Mouse (Mus musculus): ENCODE data around the gene Coro6.

Gene Coro6

GRCm38 (mm10) chr11:77465111-77465510 lies 2.9 kb downstream of the Coro6 start:
- no peak for DNase-seq (ENCODE audit: low read depth)

GRCm38 (mm10) chr11:77466544-77466943 lies 4.3 kb downstream of the Coro6 start:
- no peak for DNase-seq (ENCODE audit: low read depth)

DNA sequence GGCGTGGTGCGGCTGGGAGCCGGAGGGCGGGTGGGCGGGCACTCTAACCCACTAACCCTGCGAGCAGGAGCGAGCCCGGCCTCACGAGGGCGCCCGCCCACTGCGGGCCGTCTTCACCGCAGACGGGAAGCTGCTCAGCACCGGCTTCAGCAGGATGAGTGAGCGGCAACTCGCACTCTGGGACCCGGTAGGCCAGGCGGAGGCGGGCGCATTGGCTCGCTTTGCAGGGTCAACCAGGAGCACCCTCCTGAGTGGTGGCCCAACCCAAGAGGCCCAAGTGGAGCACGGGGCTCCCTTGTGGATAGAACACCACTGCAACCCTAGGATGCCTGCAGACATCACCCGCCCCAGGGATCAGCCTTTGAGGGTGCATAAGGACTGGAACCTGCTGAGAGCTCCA lies 4.9 kb downstream of the Coro6 start:
- DNase-seq (ENCODE audit: low read depth), result peak; percentile 83

DNA sequence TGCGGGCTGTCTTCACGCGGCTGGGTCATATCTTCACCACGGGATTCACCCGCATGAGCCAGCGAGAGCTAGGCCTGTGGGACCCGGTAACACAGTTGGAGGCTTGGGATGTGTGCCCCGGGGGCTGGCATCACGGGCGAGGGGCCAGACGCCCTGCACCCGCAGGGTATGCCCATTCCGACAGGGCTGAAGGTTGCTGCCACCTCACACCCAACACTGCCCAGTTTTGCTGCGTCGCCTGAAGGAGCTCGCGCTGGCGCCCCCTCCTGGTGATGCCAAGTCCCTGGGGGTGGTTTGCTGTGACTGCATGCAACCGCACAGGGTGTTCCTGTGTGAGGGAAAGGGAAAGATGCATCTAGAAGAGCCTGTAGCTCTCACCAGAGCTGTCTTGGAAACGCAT lies 5.6 kb downstream of the Coro6 start:
- DNase-seq (ENCODE audit: low read depth), result peak; percentile 88

DNA sequence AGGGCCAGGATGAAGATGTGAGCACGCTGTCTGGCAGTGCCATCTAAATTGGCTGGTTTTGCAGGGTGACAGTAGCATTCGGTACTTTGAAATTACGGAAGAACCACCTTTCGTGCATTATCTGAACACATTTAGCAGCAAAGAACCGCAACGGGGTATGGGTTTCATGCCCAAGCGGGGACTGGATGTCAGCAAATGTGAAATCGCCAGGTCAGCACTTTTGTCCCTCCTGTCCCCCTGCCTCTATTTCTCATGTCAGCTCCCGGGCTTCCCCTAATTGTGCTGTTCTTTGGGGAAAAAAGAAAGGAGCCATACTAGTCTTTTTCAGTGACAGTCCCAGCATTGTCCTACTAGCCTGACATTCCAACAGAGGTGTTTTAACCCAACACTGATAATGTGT lies 6.2 kb downstream of the Coro6 start:
- no peak for DNase-seq (ENCODE audit: low read depth)

DNA sequence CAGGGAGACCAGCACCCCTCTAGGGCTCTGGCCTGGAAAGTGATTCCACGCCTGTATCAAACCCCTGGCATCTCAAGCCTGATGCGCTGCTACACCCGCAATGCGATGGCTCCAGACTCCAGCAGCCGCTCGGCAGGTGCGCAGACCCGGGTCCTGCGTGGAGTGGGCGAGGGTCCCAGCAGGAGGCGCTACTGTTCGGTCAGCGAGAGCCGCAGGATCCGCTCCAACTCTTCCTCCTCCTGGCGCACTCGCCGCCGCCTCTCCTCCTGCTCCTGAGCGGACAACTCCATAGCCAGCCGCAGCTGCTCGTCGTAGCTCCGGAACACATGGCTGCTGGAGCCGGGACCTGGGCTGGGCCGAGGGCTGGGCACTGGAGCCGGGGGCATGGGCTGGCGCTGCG lies 9.2 kb downstream of the Coro6 start:
- DNase-seq (ENCODE audit: low read depth), result no peak

- no peak for DNase-seq (ENCODE audit: low read depth)
Measured at GRCm38 (mm10) chr11:77472775-77473174, 10.6 kb downstream of the Coro6 start.

DNA sequence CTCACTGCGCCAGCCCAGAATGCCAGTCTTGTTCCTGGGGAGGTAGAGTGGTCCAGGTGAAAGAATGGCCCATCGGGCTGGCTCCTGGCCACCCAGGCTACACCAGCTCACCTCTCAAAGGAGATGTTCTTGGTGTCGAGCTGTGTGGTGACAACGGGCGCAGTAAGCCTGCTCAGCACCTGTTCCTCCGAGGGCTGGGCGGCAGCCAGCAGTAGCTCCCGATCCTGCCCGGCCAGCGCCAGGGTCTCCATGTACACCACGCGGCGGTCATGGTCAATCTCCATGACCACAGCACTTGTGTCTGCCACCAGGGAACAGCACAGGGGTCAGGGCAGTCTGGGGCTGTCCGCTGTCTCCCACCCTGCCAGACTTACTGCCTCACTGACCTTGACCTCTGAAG lies 14.0 kb downstream of the Coro6 start:
- DNase-seq (ENCODE audit: low read depth), result no peak

DNA sequence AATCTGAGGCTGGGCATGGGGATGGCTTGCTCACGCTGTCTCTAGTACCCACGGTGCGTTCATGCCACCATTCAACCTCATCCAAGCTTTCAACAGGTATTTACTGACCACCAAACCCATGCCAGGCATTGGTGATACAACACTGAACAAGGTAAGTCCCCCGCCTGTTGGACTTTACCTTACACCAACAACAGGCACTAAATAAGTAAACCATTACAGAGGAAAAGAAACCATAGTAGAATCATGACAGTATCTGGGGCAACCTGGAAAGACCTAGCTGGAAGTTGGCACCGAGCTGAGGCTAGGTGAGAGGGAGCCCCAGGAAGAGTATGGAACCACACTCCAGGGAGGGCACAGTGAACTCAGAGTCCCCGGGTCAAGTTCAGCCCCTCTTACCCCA lies 14.7 kb downstream of the Coro6 start:
- no peak for DNase-seq (ENCODE audit: low read depth)

DNA sequence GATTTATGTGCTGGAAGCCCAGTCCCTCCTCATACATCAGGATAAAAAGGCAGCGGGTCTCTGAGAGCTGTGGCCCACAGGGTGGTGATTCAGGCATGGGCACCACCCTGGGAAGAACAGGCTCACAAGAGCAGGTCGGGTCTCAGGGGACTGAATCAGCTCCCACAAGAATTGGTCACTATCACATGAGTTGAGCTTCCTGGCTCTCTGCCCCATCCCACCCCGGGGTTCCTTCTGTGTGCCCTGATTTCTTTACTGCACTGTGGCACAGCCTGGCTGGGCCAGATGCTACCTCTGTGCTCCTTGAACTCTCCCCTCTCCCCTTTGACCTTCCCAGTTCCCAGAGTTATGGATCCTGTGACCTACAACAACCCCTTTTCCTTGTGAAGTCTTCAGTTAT lies 20.8 kb downstream of the Coro6 start:
- no peak for DNase-seq (ENCODE audit: low read depth)

DNA sequence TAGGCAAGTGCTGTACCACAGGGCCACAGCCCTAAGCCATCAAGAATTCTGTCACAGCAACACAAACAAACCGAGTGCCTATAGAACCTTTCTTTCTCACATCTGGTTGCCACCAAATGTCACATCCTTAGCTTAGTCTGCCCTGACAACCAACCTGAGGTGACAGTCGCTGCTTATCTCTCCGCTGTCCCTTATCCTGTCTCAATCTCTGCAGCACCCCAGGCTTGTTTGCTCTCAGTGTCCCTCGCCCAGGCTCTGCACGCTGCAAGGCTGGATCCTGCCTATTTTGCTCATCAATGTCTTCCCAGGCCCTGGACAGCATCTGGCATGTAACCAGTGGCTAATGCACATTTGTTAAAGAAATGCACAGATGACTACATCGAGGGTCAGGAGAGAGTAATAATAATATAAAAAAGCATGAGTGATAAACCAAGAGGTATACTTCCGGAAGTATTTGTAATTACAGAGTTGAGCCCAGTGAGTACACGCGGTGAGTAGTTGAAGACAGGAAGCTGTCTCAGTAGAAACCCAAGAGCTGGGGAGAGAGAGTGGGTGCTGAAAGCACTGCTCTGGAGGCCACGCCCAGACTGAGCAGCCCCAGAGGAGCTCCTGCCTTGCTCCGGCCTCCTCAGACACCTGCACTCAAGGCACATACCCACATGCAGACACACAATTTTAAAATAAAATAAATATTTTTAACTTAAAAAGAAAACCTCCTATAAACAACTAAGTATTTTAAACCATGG lies 21.5 kb downstream of the Coro6 start:
- peak; percentile 65 for DNase-seq (ENCODE audit: low read depth)

- DNase-seq (ENCODE audit: low read depth), result no peak
Measured at GRCm38 (mm10) chr11:77485229-77485628, 23.0 kb downstream of the Coro6 start.

- DNase-seq (ENCODE audit: low read depth), result peak; percentile 53
Measured at GRCm38 (mm10) chr11:77486798-77487197, 24.6 kb downstream of the Coro6 start.

DNA sequence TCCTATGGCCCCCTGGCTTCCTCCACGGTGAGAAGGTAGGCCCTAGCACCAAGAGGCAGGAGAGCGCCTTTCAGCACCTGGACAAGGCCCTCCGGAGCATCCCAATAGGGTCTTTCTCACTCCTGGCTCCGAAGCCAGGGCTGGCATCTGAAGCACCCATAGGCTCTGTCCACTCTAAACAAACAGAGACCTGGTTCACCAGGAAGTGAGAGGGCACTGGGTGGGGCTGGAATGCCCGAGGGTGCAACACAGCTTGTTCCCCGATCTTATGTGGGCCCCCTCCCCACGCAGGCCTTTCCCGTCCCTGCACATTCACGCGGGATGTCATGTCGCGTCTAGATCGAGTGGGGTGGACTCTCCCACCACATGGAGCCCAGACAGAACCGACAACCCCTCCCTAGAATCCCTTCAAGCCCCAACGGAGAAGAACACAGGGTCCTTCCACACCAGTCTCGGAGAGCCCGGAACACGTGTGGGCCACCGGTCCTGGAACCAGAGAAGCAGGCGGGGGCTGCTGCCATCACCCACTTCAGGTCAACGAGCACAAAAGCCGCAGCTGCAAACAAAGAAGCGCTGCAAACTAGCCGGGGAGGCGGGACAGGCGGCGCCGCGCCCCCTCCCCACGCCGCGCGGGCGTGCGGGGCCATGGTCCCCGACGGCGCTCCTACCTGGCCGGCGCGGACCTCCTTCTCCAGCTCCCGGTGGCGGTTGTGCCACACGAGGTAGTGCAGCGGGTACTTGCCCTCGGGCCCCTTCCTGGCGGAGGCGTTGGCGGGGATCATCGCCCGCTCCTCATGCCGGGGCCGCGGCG lies 26.8 kb downstream of the Coro6 start:
- no peak for DNase-seq (ENCODE audit: low read depth)

GRCm38 (mm10) chr11:77489591-77490235 lies 27.5 kb downstream of the Coro6 start, which contains the start of gene Ankrd13b:
Gene Ankrd13b (minus strand): TSS chr11:77489678.
- peak; percentile 68 for DNase-seq (ENCODE audit: low read depth)

- DNase-seq (ENCODE audit: low read depth), result no peak
Measured at GRCm38 (mm10) chr11:77490451-77490850, 28.2 kb downstream of the Coro6 start.

- peak; percentile 92 for DNase-seq (ENCODE audit: low read depth)
Measured at GRCm38 (mm10) chr11:77491123-77491501, 28.9 kb downstream of the Coro6 start.

GRCm38 (mm10) chr11:77491502-77492291 lies 29.5 kb downstream of the Coro6 start:
- DNase-seq (ENCODE audit: low read depth), result peak; percentile 96

- DNase-seq (ENCODE audit: low read depth), result peak; percentile 83
Measured at GRCm38 (mm10) chr11:77492311-77492871, 30.2 kb downstream of the Coro6 start.

DNA sequence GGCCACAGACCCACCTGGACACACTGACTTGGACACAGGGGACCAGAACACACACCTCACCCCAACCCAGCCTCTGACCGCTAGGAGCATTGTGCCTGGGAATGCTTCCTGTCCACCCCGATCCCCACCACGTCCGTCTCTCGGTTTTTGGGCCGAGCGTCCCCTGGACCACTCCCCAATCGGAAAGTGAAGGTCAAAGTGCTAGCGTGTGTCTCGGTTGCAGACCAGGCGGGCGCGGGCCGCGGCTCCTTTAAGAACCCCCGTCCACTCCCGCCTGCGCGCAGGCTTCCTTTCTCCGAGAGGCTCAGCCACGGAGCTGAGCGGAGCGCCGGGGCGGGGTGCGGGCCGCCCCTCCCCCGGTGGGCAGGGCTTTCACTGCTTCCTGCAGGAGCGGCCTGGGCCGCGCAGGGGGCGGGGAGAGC lies 30.7 kb downstream of the Coro6 start:
- peak; percentile 90 for DNase-seq (ENCODE audit: low read depth)

DNA sequence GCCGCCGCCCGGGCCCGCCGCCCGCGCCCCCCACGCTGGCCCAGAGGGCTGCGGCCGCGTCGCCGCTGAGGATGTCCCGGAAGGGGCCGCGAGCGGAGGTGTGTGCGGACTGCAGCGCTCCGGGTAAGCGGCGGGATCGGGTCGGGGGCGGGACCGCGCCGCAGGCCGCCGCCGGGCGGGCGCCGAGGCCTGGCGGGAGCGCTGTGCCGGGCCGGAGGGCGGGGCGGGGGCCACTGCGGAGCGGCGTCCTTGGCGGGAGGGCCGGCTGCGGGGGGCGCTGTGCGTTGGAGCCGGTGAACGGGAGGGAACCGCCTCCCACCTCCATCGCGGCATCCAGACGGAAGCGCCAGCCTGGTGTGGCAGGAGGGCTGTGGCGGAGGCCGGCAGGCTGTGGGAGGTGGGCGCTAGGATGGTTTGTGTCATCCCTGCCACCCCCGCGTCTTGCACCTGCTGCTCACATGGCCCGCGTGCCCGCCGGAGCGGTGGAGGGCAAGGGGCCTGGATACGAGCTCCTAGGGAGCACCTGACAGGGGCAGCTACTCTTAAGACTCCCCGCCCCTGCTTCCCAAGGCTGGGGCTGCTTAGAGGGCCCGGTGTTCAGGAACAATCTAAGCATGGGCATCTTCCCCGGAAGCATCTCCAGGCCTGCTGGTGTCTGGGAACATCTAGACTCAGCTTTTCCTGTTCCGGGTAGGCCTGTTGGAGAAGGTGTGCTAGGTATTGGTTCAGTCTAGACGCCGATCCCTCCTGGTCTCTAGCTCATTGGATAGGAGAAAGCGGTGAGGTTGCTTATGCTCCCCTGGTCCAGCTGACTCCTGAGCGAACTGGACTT lies 31.5 kb downstream of the Coro6 start, which contains the start of gene Git1:
Git1 (plus strand) TSS at position 51 of the 832 bp plus-strand sequence.
- peak; percentile 63 for DNase-seq (ENCODE audit: low read depth)
